Mouse (Mus musculus) heart, adult 18-20 months (tissue): ENCODE measurements around the gene Kmt2a. TPM values are rescaled to one million over a fixed set of nuclear protein-coding genes. Genes with fewer than 3 reads are reported as not detected.

Experiments
- DNase-seq, 2 experiments: peaks; one replicate each; pipeline ENCODE4 v3.0.0; 2021 to 2022; ENCODE audit warnings: mixed read lengths in 1 of 2
- long read RNA-seq, 2 experiments: library from polyadenylated mRNA; stranded (forward); transcript quantifications; one replicate each; pipeline ENCODE4 v2.0.0; 2021
- total RNA-seq, 2 experiments: library from RNA; stranded (reverse); gene quantifications; 2 replicates each; pipeline ENCODE4 v1.2.3; 2021

Gene Kmt2a
- 10 to 100 TPM; 24.9 to 28.1 TPM for total RNA-seq
- long read RNA-seq, experiment 1, partial matches to known transcripts: 0 of 13 reads
- long read RNA-seq, experiment 1, other reads (novel, unspliced or antisense): 13 of 13 reads
- long read RNA-seq, experiment 2, partial matches to known transcripts: 1 of 14 reads
- long read RNA-seq, experiment 2, other reads (novel, unspliced or antisense): 13 of 14 reads

DNA sequence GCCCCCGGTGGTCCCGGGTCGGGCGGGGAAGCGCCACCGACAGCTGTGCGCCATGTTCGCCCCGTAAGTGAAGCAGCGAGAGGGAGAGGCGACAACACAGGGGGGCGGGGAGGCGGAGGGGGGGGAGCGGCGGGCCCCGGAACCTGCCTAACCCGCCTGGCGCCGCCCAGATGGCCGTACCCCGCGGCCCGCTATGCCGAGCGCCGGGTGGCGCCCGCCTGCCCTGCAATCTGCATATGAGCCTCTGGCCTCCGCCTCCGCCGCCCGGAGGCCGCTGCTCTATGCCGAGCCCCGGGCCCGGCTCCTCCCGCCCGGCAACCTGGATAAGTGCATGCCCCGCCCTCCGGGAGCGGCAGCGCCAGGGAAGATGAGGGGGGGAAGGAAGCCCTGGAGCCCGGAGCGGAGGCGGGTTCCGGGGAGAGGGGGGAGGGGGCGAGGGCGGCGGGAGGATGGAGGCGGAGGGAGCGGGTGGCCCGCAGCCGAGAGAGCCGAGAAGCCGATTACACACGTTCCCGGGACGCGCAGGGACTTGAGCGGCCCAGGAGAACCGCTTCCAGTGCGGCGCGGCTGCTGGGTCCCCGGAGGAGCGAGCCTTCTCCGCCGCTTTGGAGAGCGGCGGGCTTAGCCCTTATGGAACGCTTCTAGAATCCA, at the start of gene Kmt2a:
Gene Kmt2a (minus strand): TSS at position 76 of the 651 bp plus-strand sequence.
- peak; percentile 97 to 99 for DNase-seq

DNA sequence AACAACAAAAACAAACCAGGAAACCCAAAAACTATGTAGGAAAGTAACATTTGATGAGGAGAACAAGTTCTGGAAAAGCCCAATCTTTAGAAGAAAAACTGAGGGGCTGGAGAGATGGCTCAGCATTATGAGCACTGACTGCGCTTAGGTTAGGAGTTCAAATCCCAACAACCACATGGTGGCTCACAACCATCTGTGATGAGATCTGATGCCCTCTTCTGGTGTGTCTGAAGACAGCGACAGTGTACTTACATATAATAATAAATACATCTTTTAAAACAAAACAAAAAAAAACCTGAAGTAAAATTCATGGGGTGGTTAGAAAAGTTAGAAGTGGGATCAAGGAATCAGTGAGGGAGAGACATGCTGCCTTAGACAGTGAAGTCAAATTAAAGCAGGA, 40.4 kb upstream of the Kmt2a start:
- no peak for DNase-seq

DNA sequence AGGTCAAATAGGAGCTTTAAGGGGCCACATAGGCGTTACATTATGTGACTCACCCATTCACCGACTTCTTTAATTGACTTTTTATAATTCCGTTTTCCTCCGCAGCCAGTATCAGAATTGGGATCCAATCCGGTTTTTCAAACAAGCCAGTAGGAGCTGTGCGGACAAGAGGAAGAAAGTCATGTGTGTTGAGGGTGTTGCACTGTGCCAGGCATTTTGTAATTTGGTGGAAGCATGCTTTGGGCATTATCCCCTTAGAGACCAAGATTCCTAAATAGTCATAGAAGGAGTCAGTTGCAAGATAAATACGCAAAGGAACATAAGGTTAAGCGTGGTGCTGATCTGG, 40.0 kb upstream of the Kmt2a start:
- DNase-seq: peak in 1 of 2 experiments; percentile 84

DNA sequence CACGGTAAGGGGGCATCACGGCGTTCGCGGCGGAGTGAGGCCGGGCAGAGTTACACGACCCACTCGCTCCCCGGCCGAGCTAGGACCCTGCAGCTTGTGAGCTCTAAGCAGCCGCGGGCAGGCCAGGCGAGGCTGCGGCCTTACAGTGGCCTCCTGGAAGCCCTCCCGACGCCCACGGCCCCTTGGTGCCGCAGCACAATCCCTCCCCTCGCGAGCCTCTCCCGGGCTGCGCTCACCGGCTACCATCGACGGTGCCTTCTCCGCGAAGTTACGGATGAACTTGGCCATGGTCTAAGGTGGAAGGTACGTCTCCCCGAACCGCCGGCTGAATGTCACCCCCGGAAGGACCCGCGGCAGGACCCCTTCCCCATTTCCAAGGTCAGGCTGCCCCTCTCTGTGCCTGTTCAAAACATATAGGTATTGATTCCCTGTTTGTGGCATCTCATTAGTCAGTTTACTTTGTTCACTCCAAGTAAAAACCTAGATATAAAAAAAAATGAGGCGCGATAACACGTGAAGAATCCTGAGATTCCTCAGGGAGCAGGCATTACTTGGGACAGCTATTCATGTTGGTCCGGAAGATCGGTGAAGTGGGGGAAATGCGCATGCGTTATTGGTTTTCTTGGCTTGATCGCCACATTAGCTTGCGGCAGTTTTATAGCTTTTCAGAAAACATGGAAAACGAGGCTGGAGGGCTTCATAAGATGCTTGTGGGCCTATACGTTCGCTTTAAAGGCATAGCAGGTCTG, 39.5 kb upstream of the Kmt2a start, which contains the start of gene Atp5l:
Gene Atp5l (minus strand): TSS at position 369 of the 749 bp plus-strand sequence.
- DNase-seq: peak; percentile 91

DNA sequence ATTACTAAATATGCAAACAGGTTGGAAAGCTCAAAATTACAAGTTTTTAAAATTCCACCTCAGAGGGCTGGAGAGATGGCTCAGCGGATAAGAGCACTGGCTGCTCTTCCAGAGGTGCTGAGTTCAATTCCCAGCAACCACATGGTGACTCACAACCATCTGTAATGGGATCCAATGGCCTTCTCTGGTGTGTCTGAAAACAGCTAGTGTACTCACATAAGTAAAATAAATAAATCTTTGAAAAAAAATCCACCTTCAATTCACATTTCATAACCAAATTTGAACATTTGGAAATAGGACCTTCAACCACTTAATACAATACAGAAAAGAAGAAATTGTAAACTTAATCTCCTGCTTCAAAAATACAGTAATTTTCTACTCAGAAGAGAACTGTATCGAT, 38.5 kb upstream of the Kmt2a start:
- no peak for DNase-seq

DNA sequence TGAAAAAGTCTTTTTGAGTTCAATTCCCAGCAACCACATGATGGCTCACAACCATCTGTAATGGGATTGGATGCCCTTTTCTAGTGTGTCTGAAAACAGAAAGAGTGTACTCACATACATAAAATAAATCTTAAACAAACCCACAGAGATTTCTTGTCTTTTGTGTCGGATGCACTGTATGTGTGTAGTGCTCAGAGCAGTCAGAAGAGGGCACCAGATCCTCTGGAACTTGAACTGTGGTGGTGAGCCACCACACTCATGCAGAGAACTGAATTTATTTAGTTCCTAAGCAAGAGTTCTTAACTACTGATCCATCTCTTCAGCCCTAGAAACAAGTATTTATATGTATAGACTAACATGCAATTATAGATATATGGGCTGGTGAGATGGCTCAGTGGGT, 35.1 kb upstream of the Kmt2a start:
- peak; percentile 25 to 72 for DNase-seq

DNA sequence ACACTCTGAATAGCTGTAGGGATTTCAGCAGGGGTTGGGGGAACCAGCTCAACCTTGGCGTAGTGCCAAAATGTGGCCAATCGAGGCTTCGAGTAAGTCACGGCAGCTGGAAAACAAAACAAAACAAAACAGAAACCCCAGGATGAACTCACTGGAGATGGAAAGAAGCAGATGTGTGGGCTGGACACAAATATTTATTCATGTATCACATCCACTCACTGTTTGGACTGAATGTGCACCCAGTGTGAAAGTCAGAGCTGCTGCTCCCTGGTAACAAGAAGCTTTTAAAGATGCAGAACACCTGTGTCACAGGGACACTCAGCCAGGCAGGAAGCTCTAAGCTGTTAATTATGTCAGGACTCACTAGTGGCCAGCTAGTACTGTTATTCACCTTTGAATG, 33.6 kb upstream of the Kmt2a start:
- DNase-seq: no peak

DNA sequence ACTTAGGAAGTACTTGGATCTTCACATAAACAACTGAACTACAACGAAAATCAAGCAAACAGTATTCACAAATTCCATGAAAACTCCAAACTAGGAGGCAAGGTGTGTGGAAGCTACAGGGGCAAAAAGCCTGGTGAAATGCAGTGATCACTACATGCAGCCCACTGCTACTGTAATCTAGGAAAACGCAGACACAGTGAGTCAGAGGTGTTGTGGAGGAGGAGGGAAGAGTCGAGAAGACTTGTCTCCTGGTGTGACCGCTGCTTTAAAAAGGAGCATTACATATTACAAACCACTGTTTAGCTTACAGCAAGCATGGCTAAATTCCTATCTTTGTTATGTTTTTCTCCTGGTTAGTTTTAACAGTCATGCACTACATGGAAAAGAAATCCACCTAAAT, 30.3 kb upstream of the Kmt2a start:
- DNase-seq: no peak

DNA sequence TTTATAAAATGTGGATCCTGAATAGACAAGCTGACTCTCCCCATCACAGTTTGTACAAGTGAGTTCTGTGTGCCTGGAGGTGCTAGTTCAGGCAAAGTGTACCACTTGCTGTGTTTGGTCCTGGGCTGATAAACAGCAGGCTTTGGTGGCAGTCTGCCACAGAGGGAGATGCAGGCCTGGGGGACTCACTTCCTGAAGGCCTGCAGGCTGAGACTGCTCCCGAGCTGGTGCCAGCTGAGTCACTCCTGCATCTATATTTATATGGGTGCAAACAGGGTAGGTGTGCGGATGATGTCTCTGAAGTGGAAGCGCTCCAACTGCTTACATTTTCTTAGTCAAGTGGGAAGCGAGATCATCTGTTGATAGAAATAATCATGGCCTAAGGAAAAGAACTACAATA, 24.5 kb upstream of the Kmt2a start:
- DNase-seq: peak; percentile 56 to 66

DNA sequence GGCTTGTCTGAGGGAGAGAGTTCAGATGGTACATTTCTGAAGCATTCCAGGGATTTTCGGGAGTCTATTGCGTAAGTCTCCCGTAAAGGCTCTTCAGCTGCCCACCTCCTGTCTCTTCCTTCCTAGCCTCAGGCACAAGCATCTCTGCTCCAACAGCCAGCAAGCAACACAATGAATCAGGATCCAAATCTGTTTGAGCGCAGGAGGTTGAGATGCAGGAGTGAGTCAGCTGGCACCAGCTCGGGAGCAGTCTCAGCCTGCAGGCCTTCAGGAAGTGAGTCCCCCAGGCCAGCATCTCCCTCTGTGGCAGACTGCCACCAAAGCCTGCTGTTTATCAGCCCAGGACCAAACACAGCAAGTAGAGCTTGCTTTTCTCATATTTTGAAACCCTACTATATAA, 23.9 kb upstream of the Kmt2a start:
- DNase-seq: peak; percentile 71 to 83

DNA sequence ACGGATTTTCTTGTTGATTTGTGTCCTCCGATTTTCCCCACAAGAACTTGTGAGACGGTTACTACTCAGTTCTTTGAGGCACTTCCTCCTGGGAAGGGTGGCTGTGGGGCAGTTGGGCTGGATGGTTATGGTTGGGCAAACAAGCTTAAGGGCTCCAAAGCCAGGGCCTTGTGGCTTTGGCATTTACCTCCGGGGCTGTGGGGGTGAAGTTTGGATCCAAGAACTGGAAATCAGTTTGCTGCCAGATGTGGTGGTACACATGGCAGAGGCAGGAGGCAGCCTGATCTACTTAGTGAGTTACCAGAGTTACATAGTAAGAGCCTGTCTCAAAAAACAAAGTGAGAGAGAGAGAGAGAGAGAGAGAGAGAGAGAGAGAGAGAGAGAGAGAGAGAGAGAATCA, 22.8 kb upstream of the Kmt2a start:
- no peak for DNase-seq

DNA sequence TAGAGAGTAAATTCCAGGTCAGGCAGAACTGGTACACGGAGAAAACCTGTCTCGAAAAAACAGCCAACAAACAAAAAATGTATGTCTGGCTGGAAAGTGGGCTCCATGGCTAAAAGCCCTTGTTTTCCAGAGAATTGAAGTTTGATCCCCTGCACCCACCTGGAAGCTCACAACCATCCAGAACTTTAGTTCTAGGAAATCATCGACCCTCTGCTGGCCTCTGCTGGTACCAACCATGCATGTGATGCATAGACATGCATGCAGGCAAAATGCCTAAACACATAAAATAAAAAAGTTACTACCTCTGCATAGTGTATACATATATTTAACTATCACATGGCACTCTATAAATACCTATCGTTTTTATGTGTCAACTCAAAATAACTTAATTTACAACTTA, 19.3 kb upstream of the Kmt2a start:
- DNase-seq: no peak

DNA sequence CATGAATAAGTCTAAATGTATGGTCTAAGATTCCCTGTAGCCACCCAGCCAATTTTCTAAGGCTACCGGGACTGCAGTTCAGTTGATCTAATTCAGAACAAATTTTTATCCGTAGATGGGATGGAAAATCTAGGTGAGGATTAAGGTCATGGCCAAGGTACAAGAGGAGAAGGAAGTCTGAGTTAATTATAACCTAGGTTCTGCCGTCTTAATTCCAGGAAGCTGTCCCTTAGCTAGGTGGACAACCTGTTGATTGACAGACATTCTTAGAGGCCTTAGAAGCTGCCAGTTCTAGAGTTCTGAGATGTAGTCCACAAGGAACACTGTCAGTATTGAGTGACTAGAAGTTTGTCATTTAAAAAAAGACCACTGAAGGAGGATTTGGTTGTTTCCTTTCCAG, 18.6 kb upstream of the Kmt2a start:
- no peak for DNase-seq

DNA sequence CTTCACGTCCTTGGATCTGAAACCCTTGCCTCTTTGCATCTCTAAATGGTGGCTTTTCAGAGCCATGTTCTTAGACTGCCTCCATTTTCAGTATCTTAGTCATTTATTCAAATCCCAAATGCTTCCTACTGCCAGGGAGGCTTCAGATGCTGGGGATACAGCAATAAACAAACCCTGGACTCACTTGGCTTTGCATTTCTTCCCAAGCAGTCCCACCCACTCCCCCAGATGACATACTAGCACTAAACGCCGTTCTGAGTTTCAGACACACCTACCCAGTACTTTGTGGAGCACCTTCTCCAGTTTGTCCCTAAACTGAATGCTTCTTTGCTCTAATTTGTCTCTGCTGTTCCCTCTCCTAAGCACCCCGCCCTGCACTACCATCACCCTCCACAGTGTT, 15.9 kb upstream of the Kmt2a start:
- no peak for DNase-seq

DNA sequence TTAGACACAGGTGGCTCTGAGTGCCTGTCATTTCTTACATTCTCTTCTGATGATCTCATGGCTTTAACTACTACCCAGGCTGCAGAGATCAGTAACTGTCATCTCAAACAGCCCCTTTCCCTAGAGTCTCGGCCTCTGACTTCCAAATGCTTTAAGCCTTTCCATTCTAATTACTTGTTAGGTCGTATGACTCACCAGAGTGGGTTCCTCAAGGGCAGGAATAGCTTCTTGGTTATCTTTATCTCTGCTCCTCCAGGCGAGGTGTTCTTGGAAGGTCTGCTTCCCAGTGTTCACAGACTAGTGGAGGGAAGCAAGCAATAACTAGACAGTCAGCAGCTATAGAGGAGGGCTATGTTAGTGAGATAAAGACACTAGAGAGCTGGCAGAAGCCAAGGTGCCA, 11.6 kb upstream of the Kmt2a start:
- DNase-seq: no peak

DNA sequence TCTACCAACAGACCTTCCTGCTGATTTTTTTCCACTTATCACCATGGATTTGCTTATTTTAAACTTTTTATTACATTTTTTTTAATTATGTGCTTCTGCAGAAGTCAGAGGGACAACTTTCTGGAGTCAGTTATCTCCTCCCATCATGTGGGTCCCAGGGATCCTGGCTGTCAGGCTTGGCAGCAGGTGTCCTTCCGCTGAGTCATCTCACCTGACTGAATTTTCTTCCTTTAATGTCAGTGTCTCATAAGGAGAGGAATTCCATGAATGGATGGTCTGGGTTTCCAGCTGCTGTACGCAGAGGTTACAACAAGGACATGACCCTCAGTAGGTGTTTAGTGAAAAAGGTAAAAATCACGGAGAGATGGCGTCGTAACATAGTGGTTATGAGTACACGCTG, 10.1 kb upstream of the Kmt2a start:
- no peak for DNase-seq

DNA sequence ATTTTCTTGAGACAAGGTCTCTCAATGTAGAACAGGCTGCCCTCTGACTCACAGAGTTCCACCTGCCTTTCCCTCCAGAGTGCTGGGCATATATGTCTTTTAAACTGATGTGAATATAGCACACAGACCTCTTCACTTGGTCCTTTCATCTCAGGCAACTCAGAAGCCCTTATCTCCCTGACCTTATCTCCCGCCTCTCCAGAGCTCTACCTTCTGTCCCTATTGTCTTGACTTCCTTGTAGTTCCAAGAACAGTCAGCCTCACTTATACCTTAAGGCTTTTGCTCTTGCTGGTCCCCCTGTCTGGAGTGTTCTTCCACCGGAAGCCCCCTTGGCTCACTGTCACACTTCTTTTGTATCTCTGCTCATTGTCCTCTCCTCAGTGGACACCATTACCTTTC, 9.0 kb upstream of the Kmt2a start:
- DNase-seq: no peak

DNA sequence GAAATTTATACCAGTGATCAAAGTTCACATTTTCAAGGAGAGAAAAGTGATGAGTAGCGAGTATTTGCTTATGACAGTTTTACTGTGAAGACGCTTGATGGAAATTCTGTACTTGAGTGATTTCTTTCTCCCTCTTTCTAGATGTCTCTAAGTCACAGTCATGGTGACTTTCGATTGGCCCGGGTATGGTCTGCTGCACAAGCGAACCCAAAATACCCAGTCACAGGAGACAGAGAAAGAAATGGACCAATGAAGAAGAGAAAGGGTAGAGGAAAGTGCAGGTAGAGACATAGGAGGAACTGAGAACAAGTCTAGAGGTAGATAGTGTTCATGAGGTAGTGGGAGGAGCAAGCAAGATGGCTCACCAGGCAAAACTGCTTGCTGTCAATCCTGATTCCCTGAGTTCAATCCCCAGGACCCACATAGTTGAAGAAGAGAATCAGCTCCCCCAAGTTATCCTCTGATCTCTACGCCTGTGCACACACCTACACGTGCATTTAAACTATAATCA, 7.1 kb upstream of the Kmt2a start:
- no peak for DNase-seq

DNA sequence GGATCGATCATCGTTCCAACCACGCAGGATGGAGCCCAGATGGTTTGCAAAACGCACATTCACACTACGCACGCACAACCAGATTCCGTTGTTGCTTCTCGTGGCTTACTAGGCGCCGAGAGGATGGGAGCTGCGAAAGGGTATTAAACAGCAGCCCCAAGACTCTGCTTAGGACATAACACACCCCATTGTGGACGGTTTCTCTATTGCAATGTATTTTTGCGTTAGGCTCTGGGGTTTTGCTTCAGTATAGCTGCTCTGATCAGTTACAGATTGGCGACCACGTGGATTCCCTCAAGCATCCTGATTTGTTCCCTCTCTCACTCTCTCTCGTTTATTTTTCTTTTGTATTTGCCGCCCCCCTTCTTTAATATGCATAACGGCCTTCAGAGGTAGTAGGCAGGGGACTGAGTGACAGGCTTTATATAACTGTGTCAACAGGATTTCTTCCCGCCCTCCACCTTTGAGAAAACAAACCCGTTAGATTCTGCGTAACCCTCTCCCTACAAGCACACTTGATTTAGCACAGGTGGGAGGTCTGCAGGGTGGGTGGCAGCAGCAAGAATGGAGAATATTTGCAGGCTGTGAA, 2.0 kb upstream of the Kmt2a start:
- DNase-seq: no peak

DNA sequence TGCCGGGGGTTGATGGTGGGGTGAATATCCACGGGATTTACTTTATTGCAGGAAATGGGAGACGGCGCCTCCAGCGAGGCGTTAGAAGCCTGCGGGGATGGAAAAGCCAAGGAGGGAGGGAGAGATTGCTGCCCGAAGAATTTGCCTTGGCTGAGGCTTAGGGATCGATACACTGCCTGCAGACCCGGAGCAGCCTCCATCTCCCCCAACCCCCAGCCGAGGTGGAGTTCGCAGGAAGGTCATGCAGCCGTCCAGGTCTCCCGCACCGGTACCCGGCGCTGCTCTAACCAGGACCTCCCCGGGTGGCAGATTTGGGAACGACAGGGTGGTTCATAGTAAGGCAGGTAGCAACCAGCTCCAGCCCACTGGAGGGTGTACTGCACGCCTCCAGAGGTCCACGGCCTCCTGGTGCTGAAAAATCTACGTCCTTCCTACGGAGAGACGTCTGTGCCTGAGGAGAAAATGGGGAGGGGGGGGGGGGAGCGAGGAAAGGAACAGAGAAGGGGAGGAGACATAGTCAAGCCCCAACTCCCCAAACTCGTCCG, 1.4 kb upstream of the Kmt2a start:
- peak; percentile 36 to 46 for DNase-seq

DNA sequence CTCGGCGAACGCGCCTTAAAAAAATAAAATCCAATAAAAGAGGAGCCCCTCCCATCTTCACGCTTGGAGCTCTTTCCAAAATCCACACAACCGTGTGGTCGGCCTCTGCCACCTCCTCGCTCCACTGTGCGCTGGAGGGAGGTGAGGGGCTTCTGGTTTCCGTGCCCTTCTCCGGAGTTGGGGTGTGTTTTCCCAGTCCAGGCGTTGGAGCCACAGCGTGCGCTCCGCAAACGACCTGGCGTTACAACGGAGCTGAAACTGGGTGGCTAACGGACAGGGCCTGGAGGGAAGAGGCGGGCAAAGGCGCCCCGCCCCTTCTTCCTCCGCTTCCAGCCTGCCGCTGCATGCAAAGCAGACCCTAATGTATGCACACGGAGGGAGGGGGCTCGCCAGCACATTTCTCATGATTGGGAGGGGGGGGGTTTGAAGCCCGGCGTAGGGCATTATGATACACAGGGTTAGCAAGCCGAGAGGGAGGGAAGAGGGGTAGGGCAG, 892 bp upstream of the Kmt2a start:
- DNase-seq: peak; percentile 83 to 86

DNA sequence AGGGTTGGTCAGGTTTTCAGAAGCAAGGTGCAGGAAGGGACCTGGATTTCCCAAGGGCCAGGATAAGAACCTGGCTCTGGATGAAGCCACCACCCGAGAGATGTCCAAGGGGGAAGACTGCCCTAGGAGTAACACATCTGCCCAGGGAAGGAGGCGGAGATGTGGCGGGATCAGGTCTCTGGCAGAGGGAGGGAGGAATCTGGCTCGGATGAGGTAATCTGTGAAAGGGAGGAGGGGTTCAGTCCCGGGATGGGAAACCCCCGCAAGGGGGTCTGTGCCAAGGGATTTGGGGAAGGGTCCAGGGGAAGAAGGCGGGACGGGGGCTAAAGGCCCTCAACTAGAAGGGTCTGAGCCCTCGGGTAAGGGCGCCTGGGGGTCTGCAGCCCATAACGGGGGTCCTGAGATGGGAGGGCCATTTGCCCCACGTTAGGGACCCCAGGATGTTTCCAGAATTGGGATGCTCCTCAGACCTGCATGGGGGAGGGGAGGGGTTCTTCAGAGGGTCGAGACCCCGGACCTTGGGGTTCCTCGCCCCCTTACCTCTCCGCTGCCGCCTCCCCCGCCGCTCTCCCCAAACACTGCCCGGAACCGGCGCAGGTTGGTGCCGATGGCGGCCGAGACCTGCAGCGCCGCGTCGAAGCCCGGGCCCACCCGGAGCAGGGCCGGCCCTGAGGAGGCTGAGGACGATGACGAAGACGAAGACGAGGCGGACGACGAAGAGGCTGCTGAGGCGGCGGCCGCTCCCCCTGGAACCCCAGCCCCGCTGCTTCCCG, 601 bp downstream of the Kmt2a start:
- peak; percentile 29 to 37 for DNase-seq
